12 mouse cellular contexts compared by ENCODE assay signal in genomic region chr8:44694861-44695260, GRCm38 (mm10).
DNase-seq lines count a peak whose midpoint lies in the region; ATAC-seq and TF ChIP-seq lines count a peak whose summit lies in the region.
"Had no signal": no experiment of that assay in that cellular context is flagged by ENCODE, and none has a peak within 500 bp of the region (broad histone marks: within the 10 kb centered on the region; RNA-seq: fewer than 3 reads in every experiment).

No protein-coding gene starts in this region.

- H3K4me1 ChIP-seq in hindbrain, postnatal 0 days (ENCODE audit: insufficient read depth, low read length) = peaks cover 13% of the 10 kb centered on the region; the same call in 1 of the 2 replicates
- peaks cover 11% of the 10 kb centered on the region; the same call in 1 of the 2 replicates for H3K4me1 ChIP-seq in hindbrain, embryonic 14.5 days (replicated peaks; ENCODE audit: control insufficient read depth, insufficient read depth, low read length)
- H3K4me1 ChIP-seq in heart, postnatal 0 days (ENCODE audit: control insufficient read depth, insufficient read depth) = peaks cover 13% of the 10 kb centered on the region
- H3K4me1 ChIP-seq in kidney, adult 2 months (ENCODE audit: control insufficient read depth, insufficient read depth, low read length) = no peaks in the 10 kb centered on the region
- H3K4me1 ChIP-seq: liver, embryonic 15.5 days had no signal

- H3K27me3 ChIP-seq in hindbrain, postnatal 0 days (ENCODE audit: insufficient read depth, low read length) = no peaks in the 10 kb centered on the region
- H3K27me3 ChIP-seq in hindbrain, embryonic 14.5 days (ENCODE audit: control insufficient read depth, insufficient read depth, low read length) = no peaks in the 10 kb centered on the region
- H3K27me3 ChIP-seq in heart, postnatal 0 days (ENCODE audit: control insufficient read depth, insufficient read depth, low read length) = no peaks in the 10 kb centered on the region
- H3K27me3 ChIP-seq in kidney, adult 2 months (replicated peaks; ENCODE audit: control insufficient read depth, insufficient read depth, low read length) = no peaks in the 10 kb centered on the region
- H3K27me3 ChIP-seq: liver, embryonic 15.5 days had no signal

- no peak overlapping the region for H3K4me3 ChIP-seq in hindbrain, postnatal 0 days (ENCODE audit: low read length)
- no peak overlapping the region for H3K4me3 ChIP-seq in hindbrain, embryonic 14.5 days (replicated peaks; ENCODE audit: low read length)
- peak overlapping the region; percentile 26 for H3K4me3 ChIP-seq in heart, postnatal 0 days (ENCODE audit: low read depth, low read length)
- no peak overlapping the region for H3K4me3 ChIP-seq in kidney, adult 2 months (ENCODE audit: insufficient read depth, low read depth, low read length)
- H3K4me3 ChIP-seq: kidney, embryonic 15.5 days; left cerebral cortex, adult 2 months; liver, embryonic 15.5 days had no signal

- no peak for ATAC-seq in hindbrain, postnatal 0 days
- ATAC-seq in hindbrain, embryonic 14.5 days (ENCODE audit: low FRiP score) = no peak
- peak; percentile 85 for ATAC-seq in heart, postnatal 0 days (ENCODE audit: insufficient read depth, low read depth)

- WGBS in hindbrain, postnatal 0 days = 52% methylated on average over 9 of the region's 9 CpGs
- 60% methylated on average over 9 of the region's 9 CpGs for WGBS in hindbrain, embryonic 14.5 days
- 9% methylated on average over 9 of the region's 9 CpGs for WGBS in heart, postnatal 0 days
- 51% methylated on average over 9 of the region's 9 CpGs for WGBS in kidney, adult 2 months

- H3K4me2 ChIP-seq in hindbrain, postnatal 0 days (ENCODE audit: low read depth, low read length) = peak overlapping the region; percentile 22; the same call in 1 of the 2 replicates
- H3K4me2 ChIP-seq in hindbrain, embryonic 14.5 days (replicated peaks) = no peak overlapping the region
- peak overlapping the region; percentile 54 for H3K4me2 ChIP-seq in heart, postnatal 0 days (ENCODE audit: low read depth, low read length)
- H3K4me2 ChIP-seq: kidney, embryonic 15.5 days; liver, embryonic 15.5 days had no signal

- TF ChIP-seq CTCF in hindbrain, postnatal 0 days (IDR thresholded peaks at IDR 0.05; ENCODE audit: low read depth) = no peak
- no peak for TF ChIP-seq CTCF in heart, postnatal 0 days (IDR thresholded peaks at IDR 0.05; ENCODE audit: low read depth)
- no peak for TF ChIP-seq CTCF in kidney, adult 2 months (conservative IDR thresholded peaks at IDR 0.05; ENCODE audit: insufficient read depth, insufficient read length, low read depth, low read length)

- no peaks in the 10 kb centered on the region for H3K9me3 ChIP-seq in hindbrain, postnatal 0 days (ENCODE audit: low read length)
- H3K9me3 ChIP-seq in hindbrain, embryonic 14.5 days (ENCODE audit: control insufficient read depth, low read length) = no peaks in the 10 kb centered on the region
- no peaks in the 10 kb centered on the region for H3K9me3 ChIP-seq in heart, postnatal 0 days (replicated peaks; ENCODE audit: control insufficient read depth, low read length)
- H3K9me3 ChIP-seq: kidney, embryonic 15.5 days; liver, embryonic 15.5 days had no signal

- DNase-seq in hindbrain, postnatal 0 days (ENCODE audit: low spot score) = peak; percentile 26
- DNase-seq in hindbrain, embryonic 14.5 days (ENCODE audit: low spot score) = no peak
- DNase-seq in brain, adult 2 months (ENCODE audit: low read depth, low spot score) = peak; percentile 62
- peak; percentile 30 to 33 for DNase-seq in cerebellum, postnatal 10 days
- DNase-seq in heart, postnatal 0 days (ENCODE audit: low spot score) = peak; percentile 77
- no peak for DNase-seq in liver
- DNase-seq in kidney, adult 2 months = no peak
- DNase-seq: gastrocnemius, postnatal 36 days; thymus, postnatal 25 days had no signal

- no peak overlapping the region for H3K27ac ChIP-seq in hindbrain, postnatal 0 days
- no peak overlapping the region for H3K27ac ChIP-seq in hindbrain, embryonic 14.5 days
- H3K27ac ChIP-seq in heart, postnatal 0 days (ENCODE audit: low read depth) = peak overlapping the region; percentile 76
- H3K27ac ChIP-seq in kidney, adult 2 months (ENCODE audit: insufficient read depth, low read depth, low read length) = no peak overlapping the region
- H3K27ac ChIP-seq: kidney, embryonic 15.5 days; left cerebral cortex, adult 2 months; liver, embryonic 15.5 days had no signal

- no peak for TF ChIP-seq POLR2A in kidney, adult 2 months (IDR thresholded peaks at IDR 0.05; ENCODE audit: low read depth, low read length)

- TF ChIP-seq EP300 in heart, postnatal 0 days (IDR thresholded peaks at IDR 0.05; ENCODE audit: low read depth) = peak; percentile 76

- H3K9ac ChIP-seq in hindbrain, postnatal 0 days (replicated peaks; ENCODE audit: low read length) = no peak overlapping the region
- no peak overlapping the region for H3K9ac ChIP-seq in hindbrain, embryonic 14.5 days
- no peak overlapping the region for H3K9ac ChIP-seq in heart, postnatal 0 days (replicated peaks; ENCODE audit: low read depth, low read length)
- H3K9ac ChIP-seq: kidney, embryonic 15.5 days; liver, embryonic 15.5 days had no signal

- no peaks in the 10 kb centered on the region for H3K36me3 ChIP-seq in hindbrain, postnatal 0 days (ENCODE audit: insufficient read depth, low read length)
- H3K36me3 ChIP-seq in hindbrain, embryonic 14.5 days (replicated peaks; ENCODE audit: control insufficient read depth, insufficient read depth) = no peaks in the 10 kb centered on the region
- no peaks in the 10 kb centered on the region for H3K36me3 ChIP-seq in heart, postnatal 0 days (replicated peaks; ENCODE audit: control insufficient read depth, insufficient read depth, low read length)
- no peaks in the 10 kb centered on the region for H3K36me3 ChIP-seq in kidney, adult 2 months (ENCODE audit: control insufficient read depth, insufficient read depth, low read length)
- H3K36me3 ChIP-seq: kidney, embryonic 15.5 days; liver, embryonic 15.5 days had no signal

Comparison
In these comparisons a context has a peak if more than half of its experiments do, and no peak if none do; other contexts are left out.
1. DNase-seq: peak in hindbrain, postnatal 0 days (single experiment), brain, adult 2 months (single experiment), cerebellum, postnatal 10 days (2 of 2) and heart, postnatal 0 days (single experiment); none in hindbrain, embryonic 14.5 days (single experiment), liver (single experiment) and kidney, adult 2 months (single experiment).